Mouse (Mus musculus) thymus, postnatal 4 days (tissue): ENCODE data around the gene Ubqln4.
"Not testable (repeated sequence)": the region's sequence is repeated elsewhere in the genome, so short reads cannot be mapped to it uniquely, and the experiment has no call there.

ENCODE experiments used
- DNase-seq: peaks from one replicate; pipeline ENCODE4 v3.0.0; 2021

Gene Ubqln4

DNA sequence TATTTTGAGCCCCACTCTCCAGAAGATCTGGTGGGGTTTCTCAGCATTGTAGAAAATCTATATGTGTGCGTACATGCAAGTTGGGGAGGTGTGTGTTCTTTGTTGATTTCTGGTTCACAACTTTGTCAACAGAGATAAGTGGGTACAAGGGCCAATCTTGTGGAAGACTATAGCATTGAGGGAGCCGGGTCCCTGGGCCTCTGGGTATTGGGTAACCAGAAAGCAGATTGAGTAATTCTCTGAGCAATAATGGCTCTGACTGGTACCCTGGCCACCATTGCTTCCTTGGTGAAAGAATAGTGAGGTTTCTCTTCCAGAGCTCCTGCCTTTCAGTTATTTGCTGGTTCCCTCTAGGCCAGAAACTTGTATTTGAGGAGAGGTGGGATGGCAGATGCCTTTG, 15.5 kb downstream of the Ubqln4 start:
- no peak for DNase-seq

DNA sequence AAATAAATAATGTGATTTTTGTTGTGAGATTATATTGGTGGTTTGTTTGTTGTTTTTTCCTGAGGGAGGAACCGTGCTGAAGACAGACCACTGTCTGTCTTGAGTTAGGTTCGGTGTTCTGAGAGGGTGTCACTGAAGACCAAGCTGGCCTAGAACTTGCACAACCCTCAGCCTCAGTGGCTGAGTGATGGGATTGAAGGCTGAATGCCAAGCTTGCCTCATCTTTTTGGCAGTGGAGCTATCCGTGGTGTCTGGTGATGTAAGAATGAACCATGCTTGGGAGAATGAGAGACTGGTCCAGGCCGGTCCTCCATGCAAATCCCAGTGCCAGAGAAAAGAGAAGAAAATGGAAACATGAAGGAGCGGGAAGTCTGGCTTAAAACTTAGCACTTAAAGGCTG, 16.1 kb downstream of the Ubqln4 start:
- DNase-seq, result no peak

DNA sequence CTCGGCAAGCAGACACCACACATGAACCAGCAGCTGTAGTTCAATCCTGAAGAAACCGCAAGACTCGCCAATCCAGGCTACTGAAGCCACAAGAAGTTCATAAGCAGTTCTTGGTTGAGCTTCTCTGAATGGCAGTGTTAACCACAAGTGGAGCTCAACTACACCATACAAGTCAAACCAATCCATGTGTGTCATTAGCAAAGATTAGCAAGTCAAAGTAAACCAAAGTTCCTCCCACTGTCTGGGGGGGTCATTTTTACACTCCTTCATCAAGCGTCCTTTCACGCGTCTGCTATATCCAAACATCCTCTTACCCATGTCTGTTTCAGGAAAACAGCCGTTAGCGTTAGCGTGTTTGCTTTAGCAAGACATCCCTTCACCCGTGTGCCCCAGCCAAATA, 16.8 kb downstream of the Ubqln4 start:
- no peak for DNase-seq

DNA sequence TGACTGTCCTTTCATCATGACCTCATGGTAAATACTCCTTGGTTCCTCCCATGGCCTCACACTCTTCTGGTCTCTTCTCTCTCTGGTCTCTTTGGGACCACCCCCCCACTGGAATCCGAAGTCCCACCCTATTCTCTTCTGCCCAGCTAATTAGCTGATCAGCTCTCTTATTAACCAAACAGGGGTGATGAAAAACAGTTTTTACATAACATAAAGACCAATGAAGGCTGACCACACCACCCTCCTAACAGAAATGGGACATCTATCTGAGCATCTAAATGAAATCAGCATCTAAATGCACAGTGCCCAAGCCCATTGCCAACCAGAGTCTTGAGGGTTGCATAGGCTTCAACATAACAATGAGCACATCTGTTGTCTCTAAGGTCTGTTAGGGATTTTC, 18.3 kb downstream of the Ubqln4 start:
- DNase-seq, result no peak

DNA sequence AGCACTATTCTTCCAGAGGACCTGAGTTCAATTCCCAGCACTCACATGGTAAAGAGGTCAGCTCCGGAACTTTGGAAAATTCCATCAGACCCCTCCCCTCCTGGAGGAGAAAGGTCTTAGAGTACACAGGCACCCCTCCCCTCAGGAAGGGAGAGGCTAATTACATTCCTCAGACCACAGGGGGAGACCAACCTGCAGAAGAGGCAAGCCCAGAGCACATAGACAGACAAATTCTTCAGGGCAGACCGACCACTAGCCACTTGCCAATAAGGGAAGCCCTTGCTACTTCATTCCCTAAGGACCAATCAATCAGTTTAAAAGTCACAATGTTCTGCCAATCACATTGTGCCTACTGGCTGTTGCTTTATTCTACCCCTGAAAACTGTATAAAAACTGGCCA, 19.3 kb downstream of the Ubqln4 start:
- DNase-seq, result no peak

DNA sequence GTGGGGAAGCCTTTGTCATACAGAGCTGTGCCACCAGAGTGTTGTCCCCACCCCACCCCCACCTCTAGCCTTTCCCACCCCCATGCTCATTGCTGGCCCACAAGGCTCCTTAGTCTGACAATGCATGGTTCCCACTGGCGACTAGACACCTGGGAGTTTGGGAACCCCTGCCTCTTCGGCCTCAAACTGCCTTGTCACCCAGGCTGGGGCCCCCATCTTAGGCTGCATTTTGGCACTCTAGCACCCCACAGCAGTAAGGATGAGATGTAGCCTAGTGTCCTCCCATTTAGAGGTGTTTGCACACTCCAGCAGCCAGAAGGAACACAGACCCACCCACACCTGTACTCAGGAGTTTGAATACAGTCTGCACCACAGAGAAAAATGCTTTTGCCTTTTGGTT, 20.3 kb downstream of the Ubqln4 start:
- DNase-seq, result no peak

DNA sequence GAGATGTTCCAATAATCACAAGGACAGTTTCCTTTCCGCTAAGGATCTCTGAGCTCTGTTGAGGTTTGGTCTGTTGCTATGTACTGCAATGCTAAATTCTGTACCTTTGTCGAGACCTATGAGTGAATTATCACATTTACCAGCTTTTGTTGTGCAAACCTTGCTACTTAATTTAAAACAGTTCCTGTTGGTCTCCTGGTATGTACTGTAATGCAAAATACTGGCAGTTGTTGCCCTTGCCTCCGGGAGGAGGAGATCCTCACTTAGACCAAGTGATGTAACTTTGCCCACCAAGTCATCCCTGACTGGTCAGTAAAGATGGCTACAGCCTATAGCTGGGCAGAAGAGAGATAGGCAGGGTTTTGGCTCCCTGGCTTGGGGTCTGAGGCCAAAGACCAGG, 22.0 kb downstream of the Ubqln4 start, which contains the start of gene Ssr2:
Gene Ssr2 (plus strand): TSS at position 337 of the 400 bp plus-strand sequence.
- no peak for DNase-seq

DNA sequence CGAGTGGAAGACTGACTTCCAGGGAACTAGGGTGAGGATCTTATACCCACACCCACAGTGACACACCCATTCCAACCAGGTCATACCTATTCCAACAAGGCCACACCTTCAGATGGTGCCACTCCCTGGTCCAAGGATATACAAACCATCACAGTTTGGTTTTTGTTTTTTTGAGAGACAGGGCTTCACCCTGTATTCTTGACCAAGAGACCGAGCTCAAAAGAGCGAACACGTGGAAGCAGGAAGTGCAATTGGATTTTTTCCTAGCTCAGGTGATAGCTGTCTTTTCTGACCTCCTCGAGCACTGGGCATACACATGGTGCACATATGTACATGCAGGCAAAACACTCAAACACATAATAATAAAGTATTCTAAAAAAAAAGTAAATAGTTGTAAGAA, 24.3 kb downstream of the Ubqln4 start:
- DNase-seq, result not testable (repeated sequence)

DNA sequence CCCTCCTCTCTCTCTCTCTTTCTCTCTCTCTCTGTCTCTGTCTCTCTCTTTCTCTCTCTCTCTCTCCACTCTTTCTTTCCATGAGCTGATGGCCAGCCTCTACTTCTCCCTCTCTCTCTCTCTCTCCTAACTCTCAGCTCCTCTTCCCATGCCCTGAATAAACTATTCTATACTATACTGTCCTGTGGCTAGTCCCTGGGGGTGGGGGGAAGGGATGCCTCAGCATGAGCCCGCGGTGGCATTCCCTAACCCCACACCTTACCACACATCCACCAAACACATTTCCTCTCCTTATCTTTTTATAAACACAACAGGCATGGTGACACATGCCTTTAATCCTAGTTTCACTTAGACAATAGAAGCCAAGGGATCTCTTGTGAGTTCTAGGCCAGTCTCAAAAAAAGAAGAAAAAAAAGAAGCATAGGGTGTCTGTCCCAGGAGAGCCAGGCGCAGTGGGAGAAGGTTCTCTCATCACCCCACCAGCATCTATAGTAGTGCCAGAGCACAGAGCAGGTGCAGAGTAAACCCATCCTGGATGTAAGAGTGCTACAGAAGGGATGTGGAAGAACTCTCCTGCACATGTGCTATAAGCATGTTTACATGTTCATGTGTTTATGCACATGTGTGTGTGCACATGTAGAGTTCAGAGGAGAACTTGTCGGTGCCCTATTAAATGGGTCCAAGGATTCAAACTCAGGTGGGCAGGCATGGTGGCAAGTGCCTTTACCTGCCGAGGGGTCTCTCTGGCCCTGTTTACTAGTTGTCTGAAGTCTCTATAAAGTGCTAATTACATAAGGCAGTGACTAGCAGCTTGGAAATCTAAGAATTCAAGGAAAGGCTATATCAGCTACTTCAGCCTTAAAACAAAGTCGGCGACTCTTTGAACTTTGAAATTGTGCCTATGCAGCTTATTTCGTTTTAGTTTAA, 25.2 kb downstream of the Ubqln4 start:
- no peak for DNase-seq

DNA sequence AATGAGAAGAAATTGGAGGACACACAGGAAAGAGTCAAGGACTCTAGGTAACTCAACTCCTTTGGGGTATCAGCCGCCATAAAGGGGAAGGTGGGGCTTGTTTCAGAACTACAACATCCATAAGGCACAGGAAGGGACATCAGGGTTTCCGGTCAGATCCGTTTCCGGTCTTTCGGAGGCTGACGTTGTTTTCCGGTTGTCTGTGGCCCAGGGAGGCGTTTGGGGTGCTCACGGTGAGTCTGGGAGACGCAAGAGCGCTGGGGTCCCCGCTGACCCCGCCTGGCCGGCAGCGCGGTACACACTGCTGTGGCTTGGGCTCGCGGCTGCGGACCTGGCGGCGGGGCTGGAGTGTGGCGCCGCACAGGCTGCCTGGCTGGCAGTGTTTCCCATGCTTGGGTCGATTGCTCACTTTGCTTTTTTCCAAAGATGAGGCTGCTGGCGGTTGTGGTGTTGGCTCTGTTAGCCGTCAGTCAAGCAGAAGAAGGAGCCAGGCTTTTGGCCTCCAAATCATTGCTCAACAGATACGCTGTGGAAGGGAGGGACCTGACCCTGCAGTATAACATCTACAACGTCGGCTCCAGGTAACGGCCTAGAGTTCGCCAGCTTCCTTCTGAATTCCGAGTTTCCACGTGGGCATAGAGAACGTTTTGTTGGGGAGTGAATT, 26.0 kb downstream of the Ubqln4 start:
- peak; percentile 73 for DNase-seq

DNA sequence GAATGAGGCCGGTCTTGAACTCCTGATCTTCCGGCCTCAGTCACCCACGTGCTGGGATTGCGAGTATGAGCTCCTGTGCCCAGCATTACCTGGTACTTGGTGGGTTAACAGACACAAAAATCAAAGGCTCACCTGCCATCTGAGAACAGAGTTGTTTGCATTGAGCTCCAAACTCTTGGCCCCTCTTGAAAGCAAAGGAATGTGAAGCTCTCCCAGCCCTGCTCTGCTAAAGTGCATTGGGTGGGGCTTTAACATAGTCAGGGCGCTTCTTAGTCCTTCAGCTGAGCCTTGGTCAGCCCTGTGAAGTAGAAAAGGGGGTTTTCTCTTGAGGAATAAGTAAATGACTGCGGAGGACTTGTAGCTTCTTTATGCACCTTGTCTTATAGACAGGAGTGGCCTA, 32.2 kb downstream of the Ubqln4 start:
- no peak for DNase-seq

DNA sequence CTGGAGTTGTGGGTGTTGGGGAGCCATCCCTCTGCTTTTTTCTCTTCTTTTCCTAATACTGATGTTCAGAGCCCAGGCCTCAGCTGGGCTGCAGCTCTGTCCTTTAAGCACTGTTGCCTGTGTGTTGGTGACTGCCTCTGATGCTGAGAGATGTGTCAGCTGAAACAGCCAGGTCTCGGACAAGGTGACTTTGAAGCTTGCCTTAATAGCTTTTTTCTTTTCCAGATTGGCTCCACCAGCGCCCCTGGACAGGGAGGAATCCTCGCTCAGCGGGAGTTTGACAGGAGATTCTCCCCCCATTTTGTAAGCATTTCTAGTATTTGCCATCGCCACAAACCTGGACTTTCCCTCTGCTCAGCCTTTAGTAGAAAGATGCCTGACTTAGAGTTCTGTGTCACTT, 33.1 kb downstream of the Ubqln4 start:
- DNase-seq, result no peak

DNA sequence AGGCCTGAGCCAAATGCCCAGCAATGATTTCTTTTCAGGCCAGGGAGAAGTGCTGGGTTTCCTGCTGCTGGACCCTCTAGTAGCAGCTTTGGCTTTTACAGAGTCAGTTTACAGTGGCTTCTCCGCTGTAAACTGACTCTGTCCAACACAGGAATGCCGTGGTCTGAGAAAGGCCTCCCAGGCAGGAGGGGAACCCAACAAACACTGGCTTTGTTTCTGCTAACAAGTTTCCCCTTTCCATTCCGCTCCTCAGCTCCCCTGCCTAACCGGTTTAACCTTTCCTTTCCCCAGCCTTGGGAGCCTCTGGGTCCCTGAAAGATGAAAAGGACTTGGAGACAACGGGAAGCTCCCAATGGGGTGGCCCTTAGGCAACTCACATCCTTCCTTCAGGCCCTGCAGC, 36.7 kb downstream of the Ubqln4 start:
- DNase-seq, result no peak

DNA sequence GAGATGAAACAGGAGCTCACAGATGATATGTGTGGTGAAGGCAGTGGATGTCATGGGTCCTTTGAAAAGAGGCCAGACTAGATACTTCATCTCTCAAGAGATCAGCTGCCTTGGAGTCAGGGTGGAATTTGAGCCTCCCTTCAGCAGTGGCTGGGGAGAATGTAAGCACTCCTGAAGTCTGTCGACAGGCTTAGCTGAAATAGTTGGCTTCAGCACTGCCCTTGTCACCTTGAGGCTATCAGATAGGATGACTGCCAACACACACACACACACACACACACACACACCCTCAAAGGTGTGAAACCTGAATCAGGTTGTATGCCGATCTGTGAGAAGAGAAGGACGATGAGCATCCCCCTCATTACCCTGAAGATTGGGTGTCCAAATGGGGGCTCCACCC, 37.5 kb downstream of the Ubqln4 start:
- no peak for DNase-seq

DNA sequence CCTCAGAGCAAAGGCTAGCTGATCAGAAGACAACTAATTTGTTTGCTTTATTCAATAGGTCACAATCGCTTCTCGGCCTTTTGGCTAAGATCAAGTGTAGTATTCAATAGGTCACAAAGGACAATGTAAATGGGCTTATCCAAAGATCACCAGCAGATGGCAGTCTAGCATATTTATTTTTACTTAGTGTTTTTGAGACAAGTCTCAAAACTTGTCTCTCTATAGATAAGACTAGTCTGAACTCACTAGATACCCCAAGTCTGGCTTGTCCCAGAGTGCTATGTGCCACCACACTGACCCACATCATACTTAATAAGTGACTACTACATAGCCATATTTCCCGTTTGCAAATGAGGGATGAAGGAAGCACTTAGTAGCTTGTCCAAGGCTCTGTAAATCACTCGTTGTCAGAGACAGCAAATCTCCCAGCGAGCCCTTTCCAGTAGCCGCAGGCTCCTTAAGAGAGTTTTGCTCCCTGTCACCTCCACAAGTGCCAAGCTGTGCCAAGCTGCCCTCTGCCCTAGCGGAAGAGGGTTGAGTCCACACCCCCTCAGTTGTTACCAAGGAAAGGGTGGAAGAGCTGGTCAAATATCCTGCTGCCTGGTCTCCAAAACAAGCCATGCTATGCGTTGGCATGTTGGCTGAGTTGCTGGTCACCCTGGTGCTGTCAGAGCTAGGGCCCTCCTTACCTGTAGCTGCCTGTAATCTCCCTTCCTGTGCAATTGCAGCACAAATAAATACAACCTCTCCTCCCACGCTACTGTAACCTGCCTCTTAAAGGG, 38.6 kb downstream of the Ubqln4 start:
- peak; percentile 53 for DNase-seq

DNA sequence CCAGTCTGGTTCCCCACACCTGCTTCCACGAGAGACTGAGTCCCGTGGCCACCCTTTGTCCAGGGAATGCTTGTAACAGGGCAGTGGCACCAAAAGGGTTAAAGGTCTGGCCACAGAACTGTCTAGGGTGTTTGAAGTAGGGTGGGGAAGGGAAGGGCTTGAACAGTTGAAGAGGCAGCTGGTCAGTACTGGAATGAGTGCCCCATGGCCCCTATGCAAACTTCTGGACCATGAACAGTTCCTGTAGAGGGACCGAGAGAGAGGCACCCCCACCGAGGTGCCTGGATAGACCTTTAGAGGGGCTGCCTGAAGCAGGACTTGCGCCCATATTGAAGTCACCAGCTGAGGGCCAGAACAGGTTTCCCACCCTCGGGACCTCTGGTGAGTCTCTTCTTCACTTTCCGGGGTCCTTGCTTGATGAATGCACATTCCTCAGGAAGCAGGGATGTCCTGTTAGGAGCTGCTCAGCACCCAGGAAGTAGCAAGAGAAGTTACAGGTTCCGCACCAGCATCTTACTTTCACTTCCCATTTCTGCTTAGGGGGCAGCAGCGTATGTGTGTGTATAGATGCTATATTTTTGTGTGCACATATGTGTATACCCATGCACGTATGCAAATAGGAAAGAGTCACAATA, 39.5 kb downstream of the Ubqln4 start:
- DNase-seq, result peak; percentile 55

DNA sequence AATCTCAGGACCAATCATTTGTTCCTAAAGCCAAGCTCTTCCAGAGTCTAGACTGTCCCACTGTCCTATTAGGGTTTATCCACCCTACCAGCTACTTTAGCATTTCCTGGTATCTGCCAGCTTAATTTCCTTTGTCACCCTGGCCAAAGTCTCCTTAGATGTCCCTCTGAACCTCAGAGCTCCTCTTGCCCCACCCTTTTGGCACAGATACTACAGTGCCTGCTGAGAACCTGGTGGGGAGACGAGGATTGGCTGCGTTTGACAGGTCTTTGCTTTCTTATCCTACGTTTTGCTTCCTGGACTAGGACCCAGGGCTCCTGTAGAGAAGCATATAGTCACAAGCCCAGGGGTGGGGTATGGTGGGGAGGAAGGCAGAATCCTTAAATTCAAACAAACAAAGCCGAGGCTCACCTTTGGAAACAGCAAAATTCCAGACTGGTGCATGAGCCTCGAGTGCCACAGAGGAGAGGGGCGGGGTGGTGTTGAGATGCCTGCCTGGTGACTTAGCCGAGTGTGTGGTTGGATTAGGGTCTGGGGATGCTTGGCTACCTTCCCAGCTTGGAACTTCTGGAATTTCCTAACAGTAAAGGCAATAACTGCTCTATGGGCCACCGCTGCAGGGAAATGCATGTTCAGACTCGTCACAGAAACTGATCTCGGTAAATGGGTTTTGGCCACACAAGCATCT, 40.5 kb downstream of the Ubqln4 start:
- no peak for DNase-seq

DNA sequence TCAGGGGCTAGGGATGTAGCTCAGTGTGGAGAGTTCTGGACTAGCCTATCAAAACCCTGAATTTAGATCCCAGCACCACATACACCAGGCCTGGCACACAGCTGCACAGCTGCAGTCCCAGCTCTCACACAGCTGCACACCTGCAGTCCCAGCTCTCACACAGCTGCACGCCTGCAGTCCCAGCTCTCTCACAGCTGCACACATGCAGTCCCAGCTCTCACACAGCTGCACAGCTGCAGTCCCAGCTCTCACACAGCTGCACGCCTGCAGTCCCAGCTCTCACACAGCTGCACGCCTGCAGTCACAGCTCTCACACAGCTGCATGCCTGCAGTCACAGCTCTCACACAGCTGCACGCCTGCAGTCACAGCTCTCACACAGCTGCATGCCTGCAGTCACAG, 43.0 kb downstream of the Ubqln4 start:
- DNase-seq, result not testable (repeated sequence)

DNA sequence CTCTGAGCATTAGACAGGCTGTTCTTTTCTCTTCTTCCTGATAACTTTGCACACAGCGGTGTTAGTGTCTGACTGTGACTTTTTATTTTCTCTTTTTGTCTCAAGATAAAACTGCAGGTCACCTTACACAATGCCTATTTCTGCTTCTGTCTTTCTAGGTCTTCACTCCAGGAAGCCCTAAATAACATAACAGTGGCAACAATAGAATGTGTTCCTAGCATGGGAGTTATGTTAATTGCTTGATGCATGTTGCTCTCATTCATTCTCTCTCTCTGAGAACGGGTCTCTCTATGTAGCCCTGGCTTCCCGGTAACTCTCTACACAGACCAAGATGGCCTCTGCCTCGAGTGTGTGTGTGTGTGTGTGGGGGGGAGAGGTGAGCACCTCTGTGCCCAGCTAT, 48.9 kb downstream of the Ubqln4 start:
- no peak for DNase-seq

DNA sequence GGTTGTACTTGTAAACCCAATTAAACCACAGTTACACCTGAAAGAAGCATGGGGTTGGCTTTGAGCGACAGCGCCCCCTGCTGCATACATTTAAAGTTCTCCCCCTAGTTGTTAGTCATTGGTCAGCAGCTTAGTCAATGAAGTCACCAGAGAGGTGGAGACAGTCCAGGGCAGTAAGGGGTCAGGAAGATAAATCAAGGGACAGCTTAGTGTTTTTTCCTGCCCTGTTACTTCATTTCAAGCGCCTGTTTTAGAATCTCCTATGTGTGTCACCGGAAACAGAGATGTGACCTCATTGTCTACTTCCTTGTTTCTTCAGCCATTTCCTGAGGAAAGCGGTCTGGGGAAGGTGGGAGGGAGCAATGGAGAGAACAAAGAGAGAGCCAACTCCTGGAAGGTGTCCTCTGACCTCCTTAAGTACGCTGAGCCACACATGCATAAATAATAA, 50.2 kb downstream of the Ubqln4 start:
- peak; percentile 88 for DNase-seq

DNA sequence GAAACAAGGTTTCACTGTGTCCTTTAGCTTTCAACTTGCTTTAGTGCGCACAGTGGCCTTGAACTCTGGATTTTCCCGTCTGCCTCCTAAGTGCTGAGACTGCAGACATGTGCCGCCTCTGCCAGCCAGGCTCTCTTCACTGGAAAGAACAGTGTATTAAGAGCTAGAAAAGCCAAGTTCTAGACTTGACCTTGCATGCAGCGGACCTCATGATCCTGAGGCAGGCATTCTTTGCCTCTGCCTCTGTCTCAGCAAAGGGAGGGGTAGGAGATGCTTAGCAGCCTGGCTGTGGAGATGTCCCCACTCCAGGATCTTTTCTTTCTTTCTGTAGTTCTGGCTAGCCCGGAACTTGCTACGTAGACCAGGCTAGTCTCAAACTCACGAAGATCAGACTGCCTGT, 51.3 kb downstream of the Ubqln4 start:
- DNase-seq, result no peak

DNA sequence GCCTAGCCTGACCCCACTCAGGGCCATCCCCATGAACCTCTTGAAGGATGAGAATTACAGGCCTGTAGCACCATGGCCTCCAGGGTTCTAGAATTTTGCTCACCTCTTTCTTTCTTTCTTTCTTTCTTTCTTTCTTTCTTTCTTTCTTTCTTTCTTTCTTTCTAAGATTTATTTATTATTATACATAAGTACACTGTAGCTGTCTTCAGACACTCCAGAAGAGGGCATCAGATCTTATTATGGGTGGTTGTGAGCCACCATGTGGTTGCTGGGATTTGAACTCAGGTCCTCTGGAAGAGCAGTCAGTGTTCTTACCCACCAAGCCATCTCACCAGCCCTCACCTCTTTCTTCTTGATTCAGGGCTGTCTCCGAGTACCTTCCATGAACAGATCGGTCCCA, 52.1 kb downstream of the Ubqln4 start, which contains the start of gene Arhgef2:
Gene Arhgef2 (plus strand): TSS at position 301 of the 400 bp plus-strand sequence.
- DNase-seq, result not testable (repeated sequence)
